ENCODE assay signal across 20 mouse cellular contexts in the genomic region with DNA sequence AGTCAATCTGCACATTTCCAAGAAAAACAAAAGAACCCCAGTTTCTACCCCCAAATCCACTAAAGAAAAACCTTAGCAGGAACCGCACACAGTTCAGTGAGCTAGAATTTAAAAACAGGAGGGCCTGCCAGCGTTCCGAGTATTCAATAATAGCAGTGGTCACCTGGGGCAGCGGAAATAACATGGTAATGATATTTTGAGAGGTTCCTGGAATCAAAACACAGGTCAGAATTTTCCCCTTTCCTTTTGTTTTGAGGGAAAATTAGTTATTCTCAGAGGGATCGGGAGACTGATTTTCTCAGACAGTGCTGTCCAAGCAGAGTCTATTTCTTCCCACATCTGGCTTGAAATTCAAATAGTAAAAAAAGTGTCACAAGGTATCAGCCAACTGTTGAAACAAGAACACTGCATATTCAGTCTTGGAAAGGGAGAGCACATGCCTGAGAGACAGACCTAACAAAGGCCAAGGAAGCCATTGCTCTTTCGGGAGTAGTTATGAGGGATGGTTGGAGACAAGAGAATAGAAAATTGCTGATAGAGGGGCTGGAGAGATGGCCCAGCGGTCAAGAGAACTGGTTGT. TPM values are rescaled to one million over a fixed set of nuclear protein-coding genes. Genes with fewer than 3 reads are reported as not detected.
DNase-seq lines count a peak whose midpoint lies in the region; ATAC-seq and TF ChIP-seq lines count a peak whose summit lies in the region.
"Had no signal": no experiment of that assay in that cellular context is flagged by ENCODE, and none has a peak within 500 bp of the region (broad histone marks: within the 10 kb centered on the region; RNA-seq: fewer than 3 reads in every experiment).

No protein-coding gene starts in this region.

- no peak overlapping the region for H3K9ac ChIP-seq in heart, embryonic 12.5 days
- no peak overlapping the region for H3K9ac ChIP-seq in heart, embryonic 11.5 days (ENCODE audit: low read depth, low read length)
- no peak overlapping the region for H3K9ac ChIP-seq in kidney, embryonic 16.5 days (replicated peaks; ENCODE audit: low read length)
- H3K9ac ChIP-seq in limb, embryonic 14.5 days (ENCODE audit: low read depth, low read length, severe bottlenecking) = no peak overlapping the region
- no peak overlapping the region for H3K9ac ChIP-seq in hindbrain, embryonic 11.5 days (ENCODE audit: low read depth, low read length)
- H3K9ac ChIP-seq: liver, embryonic 12.5 days; midbrain, embryonic 15.5 days had no signal

- 0 out of 2 replicates have a peak overlapping the region, but pooled peaks have one; percentile 9 for H3K27ac ChIP-seq in heart, embryonic 12.5 days (ENCODE audit: poor library complexity, severe bottlenecking)
- H3K27ac ChIP-seq in heart, embryonic 11.5 days (ENCODE audit: low read depth, low read length) = no peak overlapping the region
- 0 out of 2 replicates have a peak overlapping the region, but pooled peaks have one; percentile 25 for H3K27ac ChIP-seq in kidney, embryonic 16.5 days (ENCODE audit: low read length)
- H3K27ac ChIP-seq in brown adipose tissue, adult 24 weeks (replicated peaks; ENCODE audit: low read depth, low read length) = peak overlapping the region; percentile 72
- peak overlapping the region; percentile 61; the same call in 1 of the 2 replicates for H3K27ac ChIP-seq in limb, embryonic 14.5 days (replicated peaks; ENCODE audit: low read depth, low read length)
- H3K27ac ChIP-seq in hindbrain, embryonic 11.5 days (ENCODE audit: low read depth, low read length) = no peak overlapping the region
- H3K27ac ChIP-seq: hindbrain, postnatal 0 days; liver, embryonic 12.5 days; midbrain, embryonic 15.5 days had no signal

- no peak for DNase-seq in kidney, adult 8-10 months
- peak; percentile 41 for DNase-seq in limb, embryonic 14.5 days (ENCODE audit: low spot score)
- no peak for DNase-seq in hindbrain, embryonic 11.5 days (ENCODE audit: low spot score)
- DNase-seq: adrenal gland, postnatal 36 days; cerebellum, adult 18-20 months; cerebellum, postnatal 25 days; heart, postnatal 36 days; lung, adult 2 months; thymus, adult 2 months had no signal

- TF ChIP-seq POLR2A in limb, embryonic 14.5 days (IDR thresholded peaks at IDR 0.05; ENCODE audit: borderline replicate concordance, extremely low read depth, insufficient read depth, insufficient read length) = no peak

- no peaks in the 10 kb centered on the region for H3K9me3 ChIP-seq in heart, embryonic 12.5 days (replicated peaks)
- no peaks in the 10 kb centered on the region for H3K9me3 ChIP-seq in heart, embryonic 11.5 days (replicated peaks; ENCODE audit: control insufficient read depth, low read length)
- H3K9me3 ChIP-seq in kidney, embryonic 16.5 days (ENCODE audit: low read length) = peaks cover 7% of the 10 kb centered on the region
- H3K9me3 ChIP-seq in limb, embryonic 14.5 days (ENCODE audit: control insufficient read depth, low read length) = 0 out of 2 replicates have a peak, but pooled peaks cover 4% of the 10 kb centered on the region
- no peaks in the 10 kb centered on the region for H3K9me3 ChIP-seq in hindbrain, embryonic 11.5 days (ENCODE audit: control insufficient read depth, low read length)
- H3K9me3 ChIP-seq: liver, embryonic 12.5 days; midbrain, embryonic 15.5 days had no signal

- H3K4me1 ChIP-seq in heart, embryonic 12.5 days (replicated peaks) = peaks cover 25% of the 10 kb centered on the region
- no peaks in the 10 kb centered on the region for H3K4me1 ChIP-seq in heart, embryonic 11.5 days (ENCODE audit: control insufficient read depth, insufficient read depth, low read length)
- H3K4me1 ChIP-seq in kidney, embryonic 16.5 days (ENCODE audit: insufficient read depth, low read length) = peaks cover 18% of the 10 kb centered on the region
- H3K4me1 ChIP-seq in brown adipose tissue, adult 24 weeks (ENCODE audit: control insufficient read depth, insufficient read depth, insufficient read length, low read length) = peaks cover 11% of the 10 kb centered on the region
- peaks cover 9% of the 10 kb centered on the region for H3K4me1 ChIP-seq in limb, embryonic 14.5 days (ENCODE audit: control insufficient read depth, insufficient read depth, low read length)
- H3K4me1 ChIP-seq in hindbrain, embryonic 11.5 days (replicated peaks; ENCODE audit: control insufficient read depth, insufficient read depth, low read length) = no peaks in the 10 kb centered on the region
- H3K4me1 ChIP-seq: liver, embryonic 12.5 days; midbrain, embryonic 15.5 days had no signal

- H3K36me3 ChIP-seq in heart, embryonic 12.5 days = peaks cover 22% of the 10 kb centered on the region
- peaks cover 7% of the 10 kb centered on the region for H3K36me3 ChIP-seq in heart, embryonic 11.5 days (ENCODE audit: control insufficient read depth, insufficient read depth, low read length)
- H3K36me3 ChIP-seq in kidney, embryonic 16.5 days (ENCODE audit: insufficient read depth, low read length) = peaks cover 10% of the 10 kb centered on the region
- peaks cover 10% of the 10 kb centered on the region for H3K36me3 ChIP-seq in limb, embryonic 14.5 days (ENCODE audit: control insufficient read depth, insufficient read depth, low read length)
- no peaks in the 10 kb centered on the region for H3K36me3 ChIP-seq in hindbrain, embryonic 11.5 days (ENCODE audit: control insufficient read depth, insufficient read depth, low read length)
- H3K36me3 ChIP-seq: midbrain, embryonic 15.5 days had no signal

- H3K4me2 ChIP-seq in heart, embryonic 12.5 days = no peak overlapping the region
- no peak overlapping the region for H3K4me2 ChIP-seq in heart, embryonic 11.5 days
- no peak overlapping the region for H3K4me2 ChIP-seq in kidney, embryonic 16.5 days (replicated peaks; ENCODE audit: low read depth, low read length)
- no peak overlapping the region for H3K4me2 ChIP-seq in limb, embryonic 14.5 days (replicated peaks; ENCODE audit: low read depth, low read length, severe bottlenecking)
- H3K4me2 ChIP-seq in hindbrain, embryonic 11.5 days (replicated peaks; ENCODE audit: low read depth, low read length) = no peak overlapping the region
- H3K4me2 ChIP-seq: liver, embryonic 12.5 days; midbrain, embryonic 15.5 days had no signal

- no peak for ATAC-seq in heart, embryonic 12.5 days (ENCODE audit: insufficient number of reproducible peaks, low FRiP score)
- no peak for ATAC-seq in heart, embryonic 11.5 days (replicated peaks; ENCODE audit: insufficient number of reproducible peaks, low FRiP score, low TSS enrichment)
- no peak for ATAC-seq in kidney, embryonic 16.5 days (ENCODE audit: low FRiP score, low TSS enrichment)
- peak; percentile 50; the same call in 1 of the 2 replicates for ATAC-seq in limb, embryonic 14.5 days (ENCODE audit: low FRiP score, low read depth)
- ATAC-seq in hindbrain, embryonic 11.5 days (ENCODE audit: low FRiP score) = no peak
- ATAC-seq: forebrain, embryonic 14.5 days; hindbrain, postnatal 0 days; intestine, postnatal 0 days; liver, embryonic 12.5 days; midbrain, embryonic 15.5 days had no signal

- H3K4me3 ChIP-seq in heart, embryonic 12.5 days = no peak overlapping the region
- H3K4me3 ChIP-seq in heart, embryonic 11.5 days (ENCODE audit: low read depth, low read length) = no peak overlapping the region
- H3K4me3 ChIP-seq in kidney, embryonic 16.5 days (ENCODE audit: low read length) = no peak overlapping the region
- H3K4me3 ChIP-seq in brown adipose tissue, adult 24 weeks (ENCODE audit: insufficient read depth, low read depth, low read length) = no peak overlapping the region
- H3K4me3 ChIP-seq in limb, embryonic 14.5 days (replicated peaks; ENCODE audit: low read length) = no peak overlapping the region
- H3K4me3 ChIP-seq in hindbrain, embryonic 11.5 days (ENCODE audit: low read depth, low read length) = no peak overlapping the region
- H3K4me3 ChIP-seq: erythroblast, embryonic 14.5 days; liver, embryonic 12.5 days; midbrain, embryonic 15.5 days; myocyte had no signal

- no peaks in the 10 kb centered on the region for H3K27me3 ChIP-seq in heart, embryonic 12.5 days (replicated peaks)
- H3K27me3 ChIP-seq in heart, embryonic 11.5 days (ENCODE audit: control insufficient read depth, insufficient read depth, low read length) = no peaks in the 10 kb centered on the region
- H3K27me3 ChIP-seq in kidney, embryonic 16.5 days (ENCODE audit: insufficient read depth, low read length) = no peaks in the 10 kb centered on the region
- no peaks in the 10 kb centered on the region for H3K27me3 ChIP-seq in limb, embryonic 14.5 days (ENCODE audit: control insufficient read depth, insufficient read depth, low read length)
- no peaks in the 10 kb centered on the region for H3K27me3 ChIP-seq in hindbrain, embryonic 11.5 days (ENCODE audit: control insufficient read depth, insufficient read depth, low read length)
- H3K27me3 ChIP-seq: liver, embryonic 12.5 days; midbrain, embryonic 15.5 days had no signal

- 85% methylated on average over 7 of the region's 7 CpGs for WGBS in heart, embryonic 12.5 days
- 91% methylated on average over 7 of the region's 7 CpGs for WGBS in heart, embryonic 11.5 days (ENCODE audit: insufficient replicate concordance)
- WGBS in kidney, embryonic 16.5 days = 70% methylated on average over 7 of the region's 7 CpGs
- WGBS in limb, embryonic 14.5 days = 70% methylated on average over 7 of the region's 7 CpGs
- 92% methylated on average over 7 of the region's 7 CpGs for WGBS in hindbrain, embryonic 11.5 days

RNA-seq across cellular contexts. Expression of a gene that starts 59.0 kb away (rescaled TPM):
- 61.7 and 64.9 TPM in 2 replicates for polyA plus RNA-seq in heart, embryonic 12.5 days (2016; fragmentation: Nextera tagmentation; extraction: Ambion mirVana)
- polyA plus RNA-seq in heart, embryonic 11.5 days (2014; fragmentation: Nextera tagmentation; extraction: Ambion mirVana) = 51.6 and 52.7 TPM in 2 replicates
- polyA plus RNA-seq in kidney, embryonic 16.5 days (2015; fragmentation: Nextera tagmentation; extraction: Ambion mirVana) = 57.3 and 58.7 TPM in 2 replicates
- 19.9 and 24.5 TPM in 2 replicates for polyA plus RNA-seq in brown adipose tissue, adult 24 weeks (2012; ENCODE audit: insufficient read depth, insufficient read length, missing spikeins)
- 19.5 and 24.6 TPM in 2 replicates for polyA plus RNA-seq in limb, embryonic 14.5 days (2012; rRNA removed)
- 78.1 and 83.1 TPM in 2 replicates for polyA plus RNA-seq in limb, embryonic 14.5 days (2014; fragmentation: Nextera tagmentation; extraction: Ambion mirVana)
- 146 and 157 TPM in 2 replicates for polyA plus RNA-seq in hindbrain, embryonic 11.5 days (2014; fragmentation: Nextera tagmentation; extraction: Ambion mirVana)

Comparison
In these comparisons a context has a peak if more than half of its experiments do, and no peak if none do; other contexts are left out.
1. H3K27ac ChIP-seq: peak in heart, embryonic 12.5 days (single experiment), kidney, embryonic 16.5 days (single experiment), brown adipose tissue, adult 24 weeks (single experiment) and limb, embryonic 14.5 days (single experiment); none in heart, embryonic 11.5 days (single experiment) and hindbrain, embryonic 11.5 days (single experiment).